Mouse (Mus musculus) megakaryocyte, embryonic 14.5 days (primary cell): ENCODE measurements around the gene D630045J12Rik.

Experiments
- FLI1 ChIP-seq: IDR thresholded peaks from 2 replicates; pipeline ENCODE4 v1.6.1; 2012; ENCODE audit warnings: low read length, inconsistent platforms, mixed read lengths
- GATA1 ChIP-seq: IDR thresholded peaks from 3 replicates; pipeline ENCODE4 v1.6.1; 2012; ENCODE audit warnings: mixed read lengths, low read length, inconsistent platforms, borderline replicate concordance

DNA sequence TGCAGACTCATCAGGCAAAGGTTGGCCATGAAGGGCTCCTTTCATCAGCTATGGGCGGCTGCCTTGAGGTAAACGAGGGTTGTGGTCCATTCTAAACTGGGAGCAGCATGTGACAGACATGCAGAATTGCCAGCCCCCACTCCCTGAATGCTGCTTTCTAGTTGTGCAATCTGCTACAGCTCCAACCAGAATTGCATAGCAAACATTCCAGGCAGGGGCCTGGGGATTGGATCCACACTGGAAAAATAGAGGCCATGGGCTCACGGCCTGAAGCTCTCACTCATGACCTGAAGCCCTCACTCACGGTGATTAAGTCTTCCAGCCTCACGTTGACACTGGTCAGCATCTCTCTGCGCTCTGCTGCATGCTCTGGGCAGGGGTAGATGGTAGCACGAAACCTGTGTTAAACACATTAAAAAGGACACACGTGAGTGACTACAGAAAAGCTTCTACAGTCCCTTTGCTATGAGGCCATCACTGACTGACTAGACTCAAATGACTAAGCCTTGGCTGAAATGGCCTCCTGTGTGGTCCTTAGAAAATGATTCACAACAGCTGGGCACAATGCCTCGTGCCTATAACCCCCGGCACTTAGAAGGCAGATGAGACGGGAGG, 172.0 kb downstream of the D630045J12Rik start:
- TF ChIP-seq GATA1: no peak
- no peak for TF ChIP-seq FLI1
